25 mouse cellular contexts compared by ENCODE assay signal in genomic region chr4:133080862-133081261, GRCm38 (mm10). TPM values are rescaled to one million over a fixed set of nuclear protein-coding genes. Genes with fewer than 3 reads are reported as not detected.
A peak's percentile ranks its signal among the peaks of the same experiment; 100 is the strongest.
DNase-seq lines count a peak whose midpoint lies in the region; ATAC-seq and TF ChIP-seq lines count a peak whose summit lies in the region.
"Had no signal": no experiment of that assay in that cellular context is flagged by ENCODE, and none has a peak within 500 bp of the region (broad histone marks: within the 10 kb centered on the region; RNA-seq: fewer than 3 reads in every experiment).

No protein-coding gene starts in this region.

- peak; percentile 65 to 74 for DNase-seq in cerebellum, adult 2 months
- DNase-seq in cerebellum, adult 9-11 months = no peak
- DNase-seq in gastrocnemius, adult 2 months = peak; percentile 80
- no peak for DNase-seq in gastrocnemius, postnatal 25 days
- DNase-seq in kidney, postnatal 0 days (ENCODE audit: low spot score) = no peak
- no peak for DNase-seq in kidney, adult 11 months
- DNase-seq in right cerebral cortex, adult 2 months (ENCODE audit: low spot score in 2 of 2) = no peak
- DNase-seq: adrenal gland, postnatal 36 days; kidney, adult 9 months; kidney, postnatal 25 days; liver, postnatal 0 days; thymus, postnatal 25 days had no signal

- H3K9me3 ChIP-seq in kidney, postnatal 0 days (replicated peaks; ENCODE audit: low read length) = no peaks in the 10 kb centered on the region
- H3K9me3 ChIP-seq in ES-Bruce4 (replicated peaks; ENCODE audit: control insufficient read depth, insufficient read depth, low read length, poor library complexity, severe bottlenecking) = no peaks in the 10 kb centered on the region
- H3K9me3 ChIP-seq: forebrain, embryonic 10.5 days; G1E; hindbrain, embryonic 15.5 days; intestine, embryonic 15.5 days; neural tube, embryonic 12.5 days; stomach, embryonic 15.5 days had no signal

- ATAC-seq in kidney, postnatal 0 days (replicated peaks; ENCODE audit: low FRiP score, low read depth) = no peak
- ATAC-seq: CD4-positive, CD25-positive, alpha-beta regulatory T cell, adult 4 months; forebrain, embryonic 16.5 days; intestine, embryonic 15.5 days; liver, postnatal 0 days; lung, postnatal 0 days; Patski had no signal

- no peak overlapping the region for H3K4me3 ChIP-seq in cerebellum, adult 2 months (replicated peaks; ENCODE audit: insufficient read depth, low read depth, low read length)
- H3K4me3 ChIP-seq in gastrocnemius, adult 2 months = no peak overlapping the region
- H3K4me3 ChIP-seq in kidney, postnatal 0 days (replicated peaks; ENCODE audit: low read depth, low read length) = no peak overlapping the region
- H3K4me3 ChIP-seq in ES-Bruce4 (ENCODE audit: low read depth, low read length) = no peak overlapping the region
- H3K4me3 ChIP-seq: forebrain, embryonic 10.5 days; hindbrain, embryonic 15.5 days; intestine, embryonic 15.5 days; layer of hippocampus, adult 2 months; neural tube, embryonic 12.5 days; stomach, embryonic 15.5 days had no signal

- H3K36me3 ChIP-seq in kidney, postnatal 0 days (ENCODE audit: insufficient read depth, low read length) = peaks cover 13% of the 10 kb centered on the region; the same call in 1 of the 2 replicates
- peaks cover 28% of the 10 kb centered on the region for H3K36me3 ChIP-seq in ES-Bruce4 (ENCODE audit: control insufficient read depth, insufficient read depth, low read length, poor library complexity, severe bottlenecking)

- H3K4me1 ChIP-seq in cerebellum, adult 2 months (ENCODE audit: control insufficient read depth, insufficient read depth, low read length) = peaks cover 30% of the 10 kb centered on the region
- H3K4me1 ChIP-seq in kidney, postnatal 0 days (replicated peaks; ENCODE audit: insufficient read depth, low read length) = peaks cover 20% of the 10 kb centered on the region
- H3K4me1 ChIP-seq in ES-Bruce4 (ENCODE audit: control insufficient read depth, insufficient read depth, low read length) = peaks cover 6% of the 10 kb centered on the region

- 38% methylated on average over 3 of the region's 3 CpGs for WGBS in cerebellum, adult 2 months
- 89% methylated on average over 3 of the region's 3 CpGs for WGBS in kidney, postnatal 0 days

- H3K4me2 ChIP-seq in kidney, postnatal 0 days (ENCODE audit: low read length) = no peak overlapping the region
- H3K4me2 ChIP-seq: hindbrain, embryonic 15.5 days; intestine, embryonic 15.5 days; neural tube, embryonic 12.5 days; stomach, embryonic 15.5 days had no signal

- intact Hi-C loops in gastrocnemius, adult 2 months (cut with DNase I) = no loop called here

- no peak for TF ChIP-seq POLR2A in cerebellum, adult 2 months (IDR thresholded peaks at IDR 0.05; ENCODE audit: borderline replicate concordance, insufficient read depth, low read length)
- TF ChIP-seq POLR2A in ES-Bruce4 (IDR thresholded peaks at IDR 0.05; ENCODE audit: insufficient read depth, low read length) = no peak

- no peak overlapping the region for H3K27ac ChIP-seq in cerebellum, adult 2 months (ENCODE audit: insufficient read depth, low read length)
- peak overlapping the region; percentile 63 for H3K27ac ChIP-seq in gastrocnemius, adult 2 months
- H3K27ac ChIP-seq in kidney, postnatal 0 days = peak overlapping the region; percentile 43; the same call in 1 of the 2 replicates
- H3K27ac ChIP-seq in ES-Bruce4 (ENCODE audit: insufficient read depth, low read length) = 0 out of 2 replicates have a peak overlapping the region, but pooled peaks have one; percentile 16
- H3K27ac ChIP-seq: forebrain, embryonic 10.5 days; hindbrain, embryonic 15.5 days; intestine, embryonic 15.5 days; layer of hippocampus, adult 2 months; macrophage; neural tube, embryonic 12.5 days; stomach, embryonic 15.5 days had no signal

- no peaks in the 10 kb centered on the region for H3K27me3 ChIP-seq in cerebellum, adult 2 months (ENCODE audit: control insufficient read depth, insufficient read depth, low read length)
- no peaks in the 10 kb centered on the region for H3K27me3 ChIP-seq in kidney, postnatal 0 days (ENCODE audit: insufficient read depth, low read length)
- H3K27me3 ChIP-seq in ES-Bruce4 (ENCODE audit: control insufficient read depth, insufficient read depth, low read length, poor library complexity, severe bottlenecking) = no peaks in the 10 kb centered on the region
- H3K27me3 ChIP-seq: hindbrain, embryonic 15.5 days; intestine, embryonic 15.5 days; neural tube, embryonic 12.5 days; Patski; stomach, embryonic 15.5 days had no signal

- TF ChIP-seq EP300 in ES-Bruce4 (IDR thresholded peaks at IDR 0.05; ENCODE audit: insufficient read depth, low read depth, low read length) = no peak

- no peak for TF ChIP-seq CTCF in cerebellum, adult 2 months (IDR thresholded peaks at IDR 0.05; ENCODE audit: borderline replicate concordance, insufficient read depth, low read depth, low read length)
- TF ChIP-seq CTCF in gastrocnemius, adult 2 months (IDR thresholded peaks at IDR 0.05) = no peak
- TF ChIP-seq CTCF in kidney, postnatal 0 days (IDR thresholded peaks at IDR 0.05; ENCODE audit: low read depth) = no peak
- TF ChIP-seq CTCF in ES-Bruce4 (IDR thresholded peaks at IDR 0.05; ENCODE audit: low read depth, low read length) = no peak

- no peak overlapping the region for H3K9ac ChIP-seq in kidney, postnatal 0 days (ENCODE audit: low read depth, low read length)
- H3K9ac ChIP-seq in ES-Bruce4 (ENCODE audit: low read depth, poor library complexity, severe bottlenecking) = no peak overlapping the region
- H3K9ac ChIP-seq: hindbrain, embryonic 15.5 days; intestine, embryonic 15.5 days; liver, postnatal 0 days; neural tube, embryonic 12.5 days; stomach, embryonic 15.5 days had no signal

RNA-seq across cellular contexts. Expression of gene Wasf2, which starts 49.4 kb away (rescaled TPM):
- polyA plus RNA-seq in cerebellum, adult 2 months (2012; rRNA removed) = 15.0 and 16.3 TPM in 2 replicates
- total RNA-seq in gastrocnemius, adult 2 months (2021) = 10 to 100 TPM; 34.9 to 35.6 TPM
- total RNA-seq in gastrocnemius, postnatal 25 days (2021) = 10 to 100 TPM; 33.8 to 39.7 TPM
- polyA plus RNA-seq in kidney, postnatal 0 days (2015; fragmentation: Nextera tagmentation; extraction: Ambion mirVana) = 98.8 and 113 TPM in 2 replicates
- polyA plus RNA-seq in ES-Bruce4 (2011; ENCODE audit: insufficient read depth, insufficient read length, low read depth, missing spikeins) = 102 and 103 TPM in 2 replicates

Comparison
In these comparisons a context has a peak if more than half of its experiments do, and no peak if none do; other contexts are left out.
1. DNase-seq: peak in cerebellum, adult 2 months (2 of 2) and gastrocnemius, adult 2 months (single experiment); none in cerebellum, adult 9-11 months (single experiment), gastrocnemius, postnatal 25 days (single experiment), kidney, postnatal 0 days (single experiment), kidney, adult 11 months (single experiment) and right cerebral cortex, adult 2 months (0 of 2).